Mouse (Mus musculus): ENCODE results near the gene Vpreb2.

- TF ChIP-seq CTCF (IDR thresholded peaks at IDR 0.05; ENCODE audit: low read depth): no peak
- no peak for TF ChIP-seq EP300 (IDR thresholded peaks at IDR 0.05; ENCODE audit: low read depth)
These were observed 30.8 kb upstream of the Vpreb2 start for GRCm38 (mm10) chr16:17949421-17949877.

All from heart, postnatal 0 days (tissue).